Mouse (Mus musculus): Measurements from ENCODE around the gene Olfr1275. TPM values are rescaled to one million over a fixed set of nuclear protein-coding genes. Genes with fewer than 3 reads are reported as not detected.

Olfr1275 gene
- polyA plus RNA-seq (2017; shearing (Covaris generic)) = not detected

DNA sequence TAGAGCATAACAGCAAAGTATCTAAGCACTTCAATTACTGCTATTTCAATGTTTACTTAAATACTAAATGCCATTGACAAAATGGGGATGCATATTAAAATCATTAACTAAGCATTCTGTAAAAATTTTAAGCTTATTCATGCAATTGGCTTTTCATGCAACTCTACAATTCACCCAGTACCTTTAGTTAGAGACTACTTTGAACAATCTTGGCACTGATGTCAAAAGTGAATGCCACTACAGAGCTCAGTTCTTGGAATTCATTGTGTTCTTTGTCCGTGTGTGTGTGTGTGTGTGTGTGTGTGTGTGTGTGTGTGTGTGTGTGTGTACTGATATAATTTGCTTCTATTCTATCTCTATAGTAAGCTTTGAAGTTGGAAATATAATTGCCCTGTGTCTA is at the start of gene Olfr1275:
Gene Olfr1275 (minus strand): TSS at position 101 of the 400 bp plus-strand sequence.

GRCm38 (mm10) chr2:111274006-111274405 is 38.9 kb upstream of the Olfr1275 start, which contains the start of gene Olfr1277:
Gene Olfr1277 (minus strand): TSS chr2:111274106.

GRCm38 (mm10) chr2:111254216-111254615 is 19.1 kb upstream of the Olfr1275 start, which contains the start of gene Olfr1276:
Gene Olfr1276 (plus strand): TSS chr2:111254516.

DNA sequence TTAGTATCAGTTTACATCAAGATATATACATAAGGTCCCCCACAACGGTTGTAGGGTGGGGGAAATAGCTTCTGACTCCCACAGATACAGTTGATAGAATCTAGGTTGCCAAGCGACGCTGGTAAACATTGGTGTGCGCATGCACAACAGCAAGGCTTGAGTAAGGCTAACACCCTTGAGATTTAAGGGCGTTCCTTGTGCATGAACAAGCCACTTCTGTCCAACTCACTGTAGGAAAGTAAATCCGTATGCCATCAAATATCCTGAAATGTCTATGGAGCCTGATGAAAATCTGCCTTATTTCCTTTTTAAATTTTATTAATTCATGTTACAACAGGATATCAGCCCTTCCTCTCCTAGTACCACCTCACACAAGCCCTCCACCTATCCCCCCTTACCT is 5.6 kb downstream of the Olfr1275 start, which contains the start of gene 4930430A15Rik:
Gene 4930430A15Rik (minus strand): TSS at position 101 of the 400 bp plus-strand sequence.

Other genes starting within 250 kb of the Olfr1275 start
- not detected for gene Gm13941, start 129.3 kb downstream of the Olfr1275 start, polyA plus RNA-seq (2017; shearing (Covaris generic))
- not detected for gene Gm15130, start 82.3 kb downstream of the Olfr1275 start, polyA plus RNA-seq (2017; shearing (Covaris generic))
- gene 4930430A15Rik, start 5.7 kb downstream of the Olfr1275 start, polyA plus RNA-seq (2017; shearing (Covaris generic)) = not detected
- gene Olfr1276, start 19.2 kb upstream of the Olfr1275 start, polyA plus RNA-seq (2017; shearing (Covaris generic)) = not detected
- gene Olfr1277, start 38.8 kb upstream of the Olfr1275 start, polyA plus RNA-seq (2017; shearing (Covaris generic)) = 0.12 TPM
- gene Olfr1278, start 54.9 kb upstream of the Olfr1275 start, polyA plus RNA-seq (2017; shearing (Covaris generic)) = not detected
- gene Olfr1279, start 65.3 kb upstream of the Olfr1275 start, polyA plus RNA-seq (2017; shearing (Covaris generic)) = not detected
- not detected for gene Olfr1280, start 78.7 kb upstream of the Olfr1275 start, polyA plus RNA-seq (2017; shearing (Covaris generic))
- not detected for gene Olfr1281, start 91.2 kb upstream of the Olfr1275 start, polyA plus RNA-seq (2017; shearing (Covaris generic))
- gene Olfr1282, start 100.8 kb upstream of the Olfr1275 start, polyA plus RNA-seq (2017; shearing (Covaris generic)) = not detected
- not detected for gene Olfr1283, start 131.5 kb upstream of the Olfr1275 start, polyA plus RNA-seq (2017; shearing (Covaris generic))
- gene Olfr1284, start 140.2 kb upstream of the Olfr1275 start, polyA plus RNA-seq (2017; shearing (Covaris generic)) = 0.34 TPM
- not detected for gene Olfr1286, start 187.8 kb upstream of the Olfr1275 start, polyA plus RNA-seq (2017; shearing (Covaris generic))
- not detected for gene Olfr1287, start 213.9 kb upstream of the Olfr1275 start, polyA plus RNA-seq (2017; shearing (Covaris generic))
- gene Olfr1288, start 238.8 kb upstream of the Olfr1275 start, polyA plus RNA-seq (2017; shearing (Covaris generic)) = not detected
- gene Olfr1289, start 245.5 kb upstream of the Olfr1275 start, polyA plus RNA-seq (2017; shearing (Covaris generic)) = not detected

Data from effector memory CD4-positive, alpha-beta T cell, adult 5 months (primary cell).